ENCODE assay signal across 19 mouse cellular contexts in the genomic region with DNA sequence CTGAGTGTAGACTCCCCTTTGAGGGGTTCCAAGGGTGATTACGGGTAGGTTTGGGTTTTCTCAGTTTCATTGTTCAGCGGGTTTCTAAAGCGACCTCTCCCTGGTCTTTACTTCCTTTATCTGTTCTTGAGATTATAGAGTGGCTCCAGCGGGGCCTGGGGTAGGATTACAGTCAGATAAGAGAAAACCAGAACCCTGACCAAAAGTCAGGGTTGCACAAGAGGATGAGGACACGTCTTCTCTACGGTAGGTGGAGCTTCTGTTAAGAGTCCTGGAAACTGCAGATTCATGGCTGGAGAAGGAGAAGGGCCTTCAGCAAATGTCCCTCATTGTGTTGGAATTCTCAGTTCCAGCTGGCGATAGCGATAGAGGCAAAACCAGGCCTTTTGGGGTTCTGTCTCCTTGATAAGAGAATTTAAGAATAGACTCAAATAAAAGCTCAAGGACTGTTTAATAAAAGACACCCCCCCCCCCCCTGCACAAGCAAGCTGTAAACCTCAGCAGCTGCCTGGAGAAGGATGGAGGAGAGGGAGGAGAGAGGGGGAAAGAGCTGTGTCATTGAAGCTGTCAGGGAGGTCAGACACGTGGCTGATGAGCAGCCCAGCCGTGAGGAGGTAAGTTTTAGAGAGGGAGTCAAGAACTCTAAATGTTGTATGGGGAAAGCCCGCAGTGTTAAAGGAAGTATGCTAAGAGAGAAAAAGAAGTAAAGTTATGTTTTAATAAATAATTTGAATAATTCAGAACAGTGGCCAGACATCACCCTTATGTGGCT. TPM values are rescaled to one million over a fixed set of nuclear protein-coding genes. Genes with fewer than 3 reads are reported as not detected.
DNase-seq lines count a peak whose midpoint lies in the region; ATAC-seq and TF ChIP-seq lines count a peak whose summit lies in the region.
"Had no signal": no experiment of that assay in that cellular context is flagged by ENCODE, and none has a peak within 500 bp of the region (broad histone marks: within the 10 kb centered on the region; RNA-seq: fewer than 3 reads in every experiment).

No protein-coding gene starts in this region.

- no peak for ATAC-seq in heart, embryonic 11.5 days (replicated peaks; ENCODE audit: insufficient number of reproducible peaks, low FRiP score, low TSS enrichment)
- peak; percentile 55; the same call in 1 of the 2 replicates for ATAC-seq in heart, postnatal 0 days (ENCODE audit: insufficient read depth, low read depth)
- no peak for ATAC-seq in forebrain, embryonic 13.5 days
- ATAC-seq: hindbrain, embryonic 16.5 days; Patski had no signal

- H3K27me3 ChIP-seq in heart, embryonic 11.5 days (ENCODE audit: control insufficient read depth, insufficient read depth, low read length), result no peaks in the 10 kb centered on the region
- H3K27me3 ChIP-seq in CH12.LX (replicated peaks), result no peaks in the 10 kb centered on the region
- no peaks in the 10 kb centered on the region for H3K27me3 ChIP-seq in heart, postnatal 0 days (ENCODE audit: control insufficient read depth, insufficient read depth, low read length)
- no peaks in the 10 kb centered on the region for H3K27me3 ChIP-seq in limb, embryonic 10.5 days (ENCODE audit: low read depth, poor library complexity, severe bottlenecking)
- H3K27me3 ChIP-seq in forebrain, embryonic 13.5 days, result no peaks in the 10 kb centered on the region
- H3K27me3 ChIP-seq: embryonic facial prominence, embryonic 12.5 days; forebrain, embryonic 12.5 days; limb, embryonic 13.5 days; Patski had no signal

- peaks cover 9% of the 10 kb centered on the region; the same call in 1 of the 2 replicates for H3K4me1 ChIP-seq in heart, embryonic 11.5 days (ENCODE audit: control insufficient read depth, insufficient read depth, low read length)
- H3K4me1 ChIP-seq in CH12.LX (ENCODE audit: control insufficient read depth in 1 of 2, insufficient read depth in 2 of 2), result peaks cover 0 to 12% of the 10 kb centered on the region in 2 experiments; a peak in 3 of 4 replicates
- no peaks in the 10 kb centered on the region for H3K4me1 ChIP-seq in heart, postnatal 0 days (ENCODE audit: control insufficient read depth, insufficient read depth)
- no peaks in the 10 kb centered on the region for H3K4me1 ChIP-seq in limb, embryonic 10.5 days
- no peaks in the 10 kb centered on the region for H3K4me1 ChIP-seq in forebrain, embryonic 13.5 days
- H3K4me1 ChIP-seq: embryonic facial prominence, embryonic 12.5 days; forebrain, embryonic 12.5 days; limb, embryonic 13.5 days had no signal

- no peak overlapping the region for H3K9ac ChIP-seq in heart, embryonic 11.5 days (ENCODE audit: low read depth, low read length)
- 0 out of 2 replicates have a peak overlapping the region, but pooled peaks have one; percentile 45 for H3K9ac ChIP-seq in CH12.LX (ENCODE audit: insufficient read depth, low read depth)
- no peak overlapping the region for H3K9ac ChIP-seq in heart, postnatal 0 days (replicated peaks; ENCODE audit: low read depth, low read length)
- H3K9ac ChIP-seq in forebrain, embryonic 13.5 days, result no peak overlapping the region
- H3K9ac ChIP-seq: embryonic facial prominence, embryonic 12.5 days; forebrain, embryonic 12.5 days; limb, embryonic 13.5 days had no signal

- no peak for TF ChIP-seq CTCF in CH12.LX (conservative IDR thresholded peaks at IDR 0.05 in 1 of 2, IDR thresholded peaks at IDR 0.05 in 1 of 2; ENCODE audit: low read depth in 2 of 2, low read length in 2 of 2)
- no peak for TF ChIP-seq CTCF in heart, postnatal 0 days (IDR thresholded peaks at IDR 0.05; ENCODE audit: low read depth)

- in situ Hi-C loops in CH12.LX (cut with MboI; ENCODE audit: low pct_ligation_motif_present, low pct_unique_long_range_greater_than_20kb, low sequenced_read_pairs), result loop anchor here (25.0 kb wide), 1 partner anchor 191 kb away; no protein-coding TSS in a partner anchor

- H3K36me3 ChIP-seq in heart, embryonic 11.5 days (ENCODE audit: control insufficient read depth, insufficient read depth, low read length), result no peaks in the 10 kb centered on the region
- H3K36me3 ChIP-seq in CH12.LX (replicated peaks in 1 of 2; ENCODE audit: control insufficient read depth in 1 of 2, insufficient read depth in 1 of 2, low read length in 1 of 2) (no peaks in the 10 kb centered on the region), macrophage (ENCODE audit: inconsistent target) (no peaks in the 10 kb centered on the region)
- no peaks in the 10 kb centered on the region for H3K36me3 ChIP-seq in heart, postnatal 0 days (replicated peaks; ENCODE audit: control insufficient read depth, insufficient read depth, low read length)
- H3K36me3 ChIP-seq in limb, embryonic 10.5 days, result no peaks in the 10 kb centered on the region
- no peaks in the 10 kb centered on the region for H3K36me3 ChIP-seq in forebrain, embryonic 13.5 days (ENCODE audit: poor library complexity, severe bottlenecking)
- H3K36me3 ChIP-seq: embryonic facial prominence, embryonic 12.5 days; forebrain, embryonic 12.5 days; limb, embryonic 13.5 days had no signal

- no peak overlapping the region for H3K27ac ChIP-seq in heart, embryonic 11.5 days (ENCODE audit: low read depth, low read length)
- no peak overlapping the region for H3K27ac ChIP-seq in CH12.LX (ENCODE audit: insufficient read depth, low read depth)
- H3K27ac ChIP-seq in heart, postnatal 0 days (ENCODE audit: low read depth), result no peak overlapping the region
- H3K27ac ChIP-seq in macrophage, result 0 out of 2 replicates have a peak overlapping the region, but pooled peaks have one; percentile 7
- H3K27ac ChIP-seq in limb, embryonic 10.5 days, result no peak overlapping the region
- no peak overlapping the region for H3K27ac ChIP-seq in forebrain, embryonic 13.5 days
- H3K27ac ChIP-seq: embryonic facial prominence, embryonic 12.5 days; forebrain, embryonic 12.5 days; limb, embryonic 13.5 days had no signal

- H3K9me3 ChIP-seq in heart, embryonic 11.5 days (replicated peaks; ENCODE audit: control insufficient read depth, low read length), result no peaks in the 10 kb centered on the region
- H3K9me3 ChIP-seq in CH12.LX (replicated peaks; ENCODE audit: low read length), result no peaks in the 10 kb centered on the region
- H3K9me3 ChIP-seq in heart, postnatal 0 days (replicated peaks; ENCODE audit: control insufficient read depth, low read length), result no peaks in the 10 kb centered on the region
- no peaks in the 10 kb centered on the region for H3K9me3 ChIP-seq in limb, embryonic 10.5 days (replicated peaks)
- 0 out of 2 replicates have a peak, but pooled peaks cover 9% of the 10 kb centered on the region for H3K9me3 ChIP-seq in forebrain, embryonic 13.5 days (replicated peaks)
- H3K9me3 ChIP-seq: embryonic facial prominence, embryonic 12.5 days; forebrain, embryonic 12.5 days; limb, embryonic 13.5 days had no signal

- dilution Hi-C loops in CH12.LX (cut with MboI; ENCODE audit: extremely low pct_ligation_motif_present, extremely low pct_unique_long_range_greater_than_20kb, low sequenced_read_pairs), result no loop called here

- TF ChIP-seq POLR2A in CH12.LX (IDR thresholded peaks at IDR 0.05; ENCODE audit: low read depth, low read length), result no peak

- 23% methylated on average over 11 of the region's 11 CpGs for WGBS in heart, embryonic 11.5 days (ENCODE audit: insufficient replicate concordance)
- 37% methylated on average over 11 of the region's 11 CpGs for WGBS in heart, postnatal 0 days
- 32% methylated on average over 11 of the region's 11 CpGs for WGBS in macrophage (ENCODE audit: missing documents)
- 68% methylated on average over 11 of the region's 11 CpGs for WGBS in limb, embryonic 10.5 days
- 69% methylated on average over 11 of the region's 11 CpGs for WGBS in forebrain, embryonic 13.5 days

- peak; percentile 35 to 63 for DNase-seq in heart, adult 18-20 months
- DNase-seq in CH12.LX (ENCODE audit: extremely low read depth), result no peak
- DNase-seq in heart, postnatal 0 days (ENCODE audit: low spot score), result no peak
- DNase-seq in limb, embryonic 10.5 days (ENCODE audit: low spot score), result no peak
- DNase-seq in cerebellum, adult 11 months, result no peak
- DNase-seq: B cell, adult 2 months; cerebellum, adult 9-11 months; gastrocnemius, postnatal 25 days; layer of hippocampus, adult 9-11 months; right cerebral cortex, adult 18-20 months; thymus, postnatal 36 days had no signal

- H3K79me2 ChIP-seq in CH12.LX (replicated peaks; ENCODE audit: control insufficient read depth, extremely low read depth, insufficient read depth, poor library complexity, severe bottlenecking) (no peaks in the 10 kb centered on the region), macrophage (ENCODE audit: inconsistent target) (no peaks in the 10 kb centered on the region)

- TF ChIP-seq EP300 in CH12.LX (IDR thresholded peaks at IDR 0.05; ENCODE audit: low read length), result no peak
- no peak for TF ChIP-seq EP300 in heart, postnatal 0 days (IDR thresholded peaks at IDR 0.05; ENCODE audit: low read depth)

- no peak for TF ChIP-seq RAD21 in CH12.LX (IDR thresholded peaks at IDR 0.05; ENCODE audit: low read depth, low read length)

- H3K4me2 ChIP-seq in heart, embryonic 11.5 days, result no peak overlapping the region
- H3K4me2 ChIP-seq in CH12.LX (ENCODE audit: insufficient read depth, low read depth, poor library complexity, severe bottlenecking), result peak overlapping the region; percentile 50; the same call in 1 of the 2 replicates
- no peak overlapping the region for H3K4me2 ChIP-seq in heart, postnatal 0 days (ENCODE audit: low read depth, low read length)
- no peak overlapping the region for H3K4me2 ChIP-seq in forebrain, embryonic 13.5 days
- H3K4me2 ChIP-seq: embryonic facial prominence, embryonic 12.5 days; forebrain, embryonic 12.5 days; limb, embryonic 13.5 days had no signal

- no peak overlapping the region for H3K4me3 ChIP-seq in heart, embryonic 11.5 days (ENCODE audit: low read depth, low read length)
- H3K4me3 ChIP-seq in CH12.LX (replicated peaks in 1 of 3; ENCODE audit: low read depth in 2 of 3, low read length in 2 of 3, poor library complexity in 1 of 3), result no peak overlapping the region
- H3K4me3 ChIP-seq in heart, postnatal 0 days (ENCODE audit: low read depth, low read length), result no peak overlapping the region
- no peak overlapping the region for H3K4me3 ChIP-seq in macrophage (ENCODE audit: inconsistent target)
- H3K4me3 ChIP-seq in limb, embryonic 10.5 days, result no peak overlapping the region
- no peak overlapping the region for H3K4me3 ChIP-seq in forebrain, embryonic 13.5 days
- H3K4me3 ChIP-seq: embryonic facial prominence, embryonic 12.5 days; forebrain, embryonic 12.5 days; limb, embryonic 13.5 days had no signal

RNA-seq across cellular contexts. Expression of gene Jade1, which starts 2.6 kb away (rescaled TPM):
- total RNA-seq in heart, adult 18-20 months (2021), result 10 to 100 TPM; 28.5 to 32.3 TPM
- 12.0 and 13.8 TPM in 2 replicates for polyA plus RNA-seq in heart, embryonic 11.5 days (2014; fragmentation: Nextera tagmentation; extraction: Ambion mirVana)
- total RNA-seq in CH12.LX (2012; rRNA removed), result 10.7 and 11.9 TPM in 2 replicates
- 9.6 and 12.5 TPM in 2 replicates for total RNA-seq in CH12.LX (2014; rRNA removed)
- 11.0 and 12.0 TPM in 2 replicates for polyA plus RNA-seq in CH12.LX (2012; ENCODE audit: insufficient read length, low read depth)
- 14.5 and 16.8 TPM in 2 replicates for total RNA-seq in heart, postnatal 0 days (2014; rRNA removed; ENCODE audit: low replicate concordance)
- 12.6 and 13.9 TPM in 2 replicates for polyA plus RNA-seq in heart, postnatal 0 days (2015; fragmentation: Nextera tagmentation; extraction: Ambion mirVana)
- total RNA-seq in macrophage (2018; cell fraction: chromatin; rRNA removed), result 10 to 100 TPM in 12 of 26 experiments, 1 to 10 TPM in 14; 1.3 to 27.7 (median 7.8) TPM
- 10 to 100 TPM in 9 of 26 experiments, 1 to 10 TPM in 17; 2.3 to 13.6 (median 7.3) TPM for total RNA-seq in macrophage (2018; cell fraction: cytosol; rRNA removed)
- total RNA-seq in macrophage (2018; cell fraction: nucleus; rRNA removed), result 10 to 100 TPM in 11 of 26 experiments, 1 to 10 TPM in 15; 2.1 to 25.1 (median 8.7) TPM
- 5.6 to 9.3 TPM (median 5.6 TPM) in 3 replicates for polyA plus RNA-seq in macrophage (2018)
- polyA plus RNA-seq in limb, embryonic 10.5 days (2016; fragmentation: Nextera tagmentation; extraction: Ambion mirVana), result 16.4 and 17.6 TPM in 2 replicates
- 17.1 and 18.9 TPM in 2 replicates for polyA plus RNA-seq in forebrain, embryonic 13.5 days (2015; fragmentation: Nextera tagmentation; extraction: Ambion mirVana)

Comparison
In these comparisons a context has a peak if more than half of its experiments do, and no peak if none do; other contexts are left out.
1. DNase-seq: peak in heart, adult 18-20 months (2 of 2); none in CH12.LX (single experiment), heart, postnatal 0 days (single experiment), limb, embryonic 10.5 days (single experiment) and cerebellum, adult 11 months (single experiment).